Mouse (Mus musculus) forebrain, embryonic 13.5 days (tissue): Measurements from ENCODE around the gene Rps6kb2. TPM values are rescaled to one million over a fixed set of nuclear protein-coding genes. Genes with fewer than 3 reads are reported as not detected.

Experiments used
- polyA plus RNA-seq: library from polyadenylated mRNA; unstranded; fragments of >200 nt; fragmentation: Nextera tagmentation; extraction: Ambion mirVana; gene quantifications from 2 replicates; pipeline ENCODE4 v1.2.1, GENCODE M21; 2015

Gene Rps6kb2
- polyA plus RNA-seq, 1 experiment from 2014 or later = 56.6 TPM

Other genes with a start within 250 kb of the Rps6kb2 start
- 1.1 TPM in 2 replicates for gene Aldh3b1, start 233.5 kb downstream of the Rps6kb2 start, polyA plus RNA-seq
- gene Unc93b1, start 228.2 kb downstream of the Rps6kb2 start, polyA plus RNA-seq = 3.8 and 5.3 TPM in 2 replicates
- not detected in 2 replicates for gene Aldh3b3, start 204.7 kb downstream of the Rps6kb2 start, polyA plus RNA-seq
- gene Aldh3b2, start 191.0 kb downstream of the Rps6kb2 start, polyA plus RNA-seq = 0.15 TPM in 1 of 2 replicates, not detected in the other
- gene Acy3, start 176.8 kb downstream of the Rps6kb2 start, polyA plus RNA-seq = 0.68 and 1.4 TPM in 2 replicates
- not detected in 2 replicates for gene Tbx10, start 170.6 kb downstream of the Rps6kb2 start, polyA plus RNA-seq
- gene Nudt8, start 162.8 kb downstream of the Rps6kb2 start, polyA plus RNA-seq = 25.8 and 28.2 TPM in 2 replicates
- gene Gm49405, start 162.7 kb downstream of the Rps6kb2 start, polyA plus RNA-seq = 5.4 and 5.7 TPM in 2 replicates
- 5.5 and 5.7 TPM in 2 replicates for gene Doc2g, start 160.0 kb downstream of the Rps6kb2 start, polyA plus RNA-seq
- 202 and 216 TPM in 2 replicates for gene Ndufv1, start 150.5 kb downstream of the Rps6kb2 start, polyA plus RNA-seq
- gene Gstp1, start 125.4 kb downstream of the Rps6kb2 start, polyA plus RNA-seq = 390 and 392 TPM in 2 replicates
- gene Gstp2, start 117.3 kb downstream of the Rps6kb2 start, polyA plus RNA-seq = 1.0 and 2.5 TPM in 2 replicates
- not detected in 2 replicates for gene Gstp3, start 103.8 kb downstream of the Rps6kb2 start, polyA plus RNA-seq
- not detected in 2 replicates for gene Cabp2, start 81.8 kb downstream of the Rps6kb2 start, polyA plus RNA-seq
- 77.4 and 80.3 TPM in 2 replicates for gene Cdk2ap2, start 66.2 kb downstream of the Rps6kb2 start, polyA plus RNA-seq
- gene Pitpnm1, start 63.4 kb downstream of the Rps6kb2 start, polyA plus RNA-seq = 21.1 and 32.0 TPM in 2 replicates
- gene Aip, start 37.5 kb downstream of the Rps6kb2 start, polyA plus RNA-seq = 73.7 and 75.9 TPM in 2 replicates
- gene Gpr152, start 23.6 kb downstream of the Rps6kb2 start, polyA plus RNA-seq = 0.04 TPM in 1 of 2 replicates, not detected in the other
- 0.09 and 0.13 TPM in 2 replicates for gene Cabp4, start 19.3 kb downstream of the Rps6kb2 start, polyA plus RNA-seq
- gene Coro1b, start 14.7 kb downstream of the Rps6kb2 start, polyA plus RNA-seq = 126 and 144 TPM in 2 replicates
- 0.33 and 0.65 TPM in 2 replicates for gene Ptprcap, start 9.8 kb downstream of the Rps6kb2 start, polyA plus RNA-seq
- 2.4 and 2.5 TPM in 2 replicates for gene Carns1, start 12.1 kb upstream of the Rps6kb2 start, polyA plus RNA-seq
- gene Tbc1d10c, start 27.9 kb upstream of the Rps6kb2 start, polyA plus RNA-seq = 0.77 and 0.82 TPM in 2 replicates
- gene Ppp1ca, start 28.7 kb upstream of the Rps6kb2 start, polyA plus RNA-seq = 664 and 700 TPM in 2 replicates
- 28.9 and 34.7 TPM in 2 replicates for gene Rad9a, start 38.3 kb upstream of the Rps6kb2 start, polyA plus RNA-seq
- gene Clcf1, start 50.9 kb upstream of the Rps6kb2 start, polyA plus RNA-seq = 0.63 and 0.76 TPM in 2 replicates
- not detected in 2 replicates for gene AC109138.7, start 51.0 kb upstream of the Rps6kb2 start, polyA plus RNA-seq
- gene Pold4, start 68.5 kb upstream of the Rps6kb2 start, polyA plus RNA-seq = 13.1 and 14.2 TPM in 2 replicates
- 3.6 and 4.8 TPM in 2 replicates for gene Ssh3, start 105.8 kb upstream of the Rps6kb2 start, polyA plus RNA-seq
- 14.0 and 15.2 TPM in 2 replicates for gene Ankrd13d, start 119.8 kb upstream of the Rps6kb2 start, polyA plus RNA-seq
- 14.4 and 15.6 TPM in 2 replicates for gene Grk2, start 142.9 kb upstream of the Rps6kb2 start, polyA plus RNA-seq
- 38.8 and 43.9 TPM in 2 replicates for gene Kdm2a, start 234.9 kb upstream of the Rps6kb2 start, polyA plus RNA-seq